Mouse (Mus musculus) lung, adult 2 months (tissue): ENCODE results near the gene Wasf3.
"Not testable (repeated sequence)": the region's sequence is repeated elsewhere in the genome, so short reads cannot be mapped to it uniquely, and the experiment has no call there.

Source experiments
- CTCF ChIP-seq: fragments of 200-500 bp; IDR thresholded peaks from 2 replicates; pipeline ENCODE4 v1.5.1; 2011; ENCODE audit warnings: mild to moderate bottlenecking, low read length, control low read depth; ENCODE audit not compliant: insufficient read depth
- POLR2A ChIP-seq: fragments of 200-500 bp; IDR thresholded peaks from 2 replicates; pipeline ENCODE4 v1.6.1; 2011; ENCODE audit warnings: low read depth, mild to moderate bottlenecking, control low read depth, low read length, borderline replicate concordance; ENCODE audit errors: extremely low read depth

GRCm38 (mm10) chr5:146401012-146401411, 16.2 kb downstream of the Wasf3 start:
- TF ChIP-seq POLR2A, CTCF: not testable (repeated sequence)
